Mouse (Mus musculus) induced T-regulatory cell, adult 2 months (primary cell): ENCODE results near the gene Cd2bp2.

Experiments
- DNase-seq: peaks from one replicate; pipeline ENCODE4 v3.0.0-alpha.2; 2012; ENCODE audit warnings: low read depth

Gene Cd2bp2

DNA sequence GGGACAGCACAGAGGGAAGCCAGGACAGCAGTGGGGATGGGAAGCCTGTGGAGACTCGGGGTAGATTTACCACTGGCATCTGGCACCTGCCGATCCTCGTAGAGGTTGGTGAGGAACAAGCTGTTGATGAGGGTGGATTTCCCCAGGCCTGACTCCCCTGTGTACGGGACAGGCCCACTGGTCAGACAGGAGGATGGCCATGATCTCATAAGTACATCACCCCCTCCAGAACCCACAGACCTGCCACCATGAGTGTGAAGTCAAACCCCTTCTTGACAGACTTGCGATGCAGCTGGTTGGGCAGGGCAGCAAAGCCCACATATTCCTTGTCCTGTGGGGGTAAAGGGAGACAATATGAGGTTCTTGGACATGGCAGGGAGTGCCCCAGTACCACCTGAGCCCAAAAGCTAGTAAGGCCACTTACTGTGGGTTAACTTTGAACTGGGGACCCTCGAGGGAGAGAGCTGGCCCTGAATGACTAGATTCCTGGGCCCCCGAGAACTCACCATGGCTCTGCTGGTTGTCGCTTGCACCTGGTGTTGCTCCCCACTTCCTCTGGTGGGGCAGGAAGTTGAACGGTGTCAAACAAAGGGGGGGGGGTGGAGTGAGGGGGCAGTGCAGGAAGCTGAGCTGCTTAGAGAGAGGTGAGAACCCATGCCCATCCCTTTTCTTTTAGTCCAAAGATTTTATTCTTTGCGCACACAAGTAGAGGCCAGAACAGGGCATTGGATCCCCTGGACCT, 22.2 kb upstream of the Cd2bp2 start:
- peak; percentile 86 for DNase-seq

- DNase-seq: no peak
These were observed 21.6 kb upstream of the Cd2bp2 start for GRCm38 (mm10) chr7:127217475-127217874.

GRCm38 (mm10) chr7:127216307-127216706, 20.5 kb upstream of the Cd2bp2 start:
- peak; percentile 45 for DNase-seq

GRCm38 (mm10) chr7:127214981-127215871, 19.4 kb upstream of the Cd2bp2 start:
- peak; percentile 91 for DNase-seq

DNA sequence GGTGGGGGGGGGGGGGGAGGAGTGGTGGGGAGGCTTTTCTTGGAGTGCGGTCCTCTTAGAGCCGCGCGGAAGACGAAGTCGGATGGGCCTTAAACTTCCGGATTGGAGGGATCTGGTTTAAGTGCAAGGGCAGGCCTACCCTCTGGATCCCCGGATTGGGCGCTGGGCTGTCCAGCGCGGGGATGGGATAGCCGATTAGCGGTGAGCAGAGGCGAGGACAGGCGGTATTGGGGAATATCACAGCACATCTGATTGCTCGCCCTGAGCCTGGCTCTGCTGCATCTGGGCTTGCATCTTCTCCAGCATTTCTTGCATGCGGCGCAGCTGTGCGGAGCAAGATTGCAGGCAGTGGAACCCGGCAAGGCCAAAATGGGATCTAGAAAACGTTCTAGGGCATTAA, 18.7 kb upstream of the Cd2bp2 start:
- no peak for DNase-seq

- no peak for DNase-seq
These were observed 18.1 kb upstream of the Cd2bp2 start for GRCm38 (mm10) chr7:127213930-127214329.

GRCm38 (mm10) chr7:127213485-127213884, 17.6 kb upstream of the Cd2bp2 start:
- DNase-seq: peak; percentile 80

DNA sequence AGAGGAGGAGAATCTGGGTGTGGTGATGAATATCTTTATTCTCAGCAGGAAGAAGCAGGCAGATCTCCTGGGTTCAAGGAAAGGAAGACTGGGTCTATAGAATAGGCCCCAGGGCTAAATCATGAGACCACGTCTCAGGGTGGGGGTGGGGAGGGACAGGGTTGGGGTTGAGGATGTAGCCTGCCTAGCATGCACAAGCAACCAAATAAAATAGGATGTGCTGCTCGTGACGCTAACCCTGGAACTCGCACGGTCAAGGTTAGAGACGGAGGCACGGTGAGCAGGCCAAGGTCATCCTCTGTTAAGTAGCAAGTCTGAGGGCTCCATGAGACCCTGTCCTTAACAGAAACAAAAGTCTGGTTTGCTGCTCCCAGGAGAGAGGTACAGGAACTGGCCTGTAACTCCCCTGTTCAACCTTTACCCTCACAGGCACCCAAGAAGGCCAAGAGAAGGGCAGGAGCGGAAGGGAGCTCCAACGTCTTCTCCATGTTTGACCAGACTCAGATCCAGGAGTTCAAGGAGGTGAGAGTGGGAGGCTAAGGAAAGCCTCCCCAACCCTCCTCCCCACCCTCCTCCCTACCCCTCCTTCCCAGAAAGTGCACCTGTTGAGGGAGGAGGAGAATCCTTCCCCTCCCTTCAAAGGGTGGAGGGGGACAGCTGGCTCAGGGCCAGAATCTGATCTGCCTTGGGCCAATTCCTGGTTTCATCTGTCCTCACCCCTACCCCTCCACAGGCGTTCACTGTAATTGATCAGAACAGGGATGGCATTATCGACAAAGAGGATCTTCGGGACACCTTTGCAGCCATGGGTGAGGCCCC, 16.8 kb upstream of the Cd2bp2 start:
- DNase-seq: no peak

DNA sequence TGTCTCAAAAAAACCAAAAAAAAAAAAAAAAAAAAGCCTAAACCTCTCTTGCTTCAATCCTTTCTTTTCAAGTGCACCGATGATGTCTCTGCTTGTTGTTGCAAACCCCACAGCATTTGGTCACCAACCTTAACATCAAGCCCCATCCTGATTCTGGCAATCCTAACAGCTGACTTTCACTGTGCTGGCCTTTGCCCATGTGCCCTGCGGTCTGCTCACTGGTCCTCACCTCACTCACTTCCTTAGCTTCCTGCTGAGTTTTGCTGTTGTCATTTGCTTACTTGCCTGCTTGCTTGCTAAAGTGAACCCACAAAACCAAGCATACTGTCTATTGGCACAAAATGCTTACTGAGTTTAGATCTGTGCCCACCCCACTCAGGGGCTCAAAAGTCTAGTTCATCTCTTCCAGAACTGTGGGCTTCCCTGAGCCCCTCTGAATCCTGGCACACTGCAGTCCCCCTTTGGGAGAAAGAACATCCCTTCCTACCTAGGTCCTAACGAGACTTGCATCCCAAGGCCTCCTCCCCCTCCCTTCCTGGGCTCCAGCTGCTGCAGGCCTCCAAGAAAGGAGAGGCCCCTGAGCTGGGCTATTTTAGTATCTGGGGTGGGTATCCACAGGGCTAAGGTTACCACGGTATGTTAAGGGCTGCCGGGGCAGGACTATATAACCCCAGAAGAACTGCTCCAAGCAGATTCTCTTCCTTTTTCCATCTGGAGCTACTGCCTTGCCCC, 15.3 kb upstream of the Cd2bp2 start:
- peak; percentile 54 for DNase-seq

DNA sequence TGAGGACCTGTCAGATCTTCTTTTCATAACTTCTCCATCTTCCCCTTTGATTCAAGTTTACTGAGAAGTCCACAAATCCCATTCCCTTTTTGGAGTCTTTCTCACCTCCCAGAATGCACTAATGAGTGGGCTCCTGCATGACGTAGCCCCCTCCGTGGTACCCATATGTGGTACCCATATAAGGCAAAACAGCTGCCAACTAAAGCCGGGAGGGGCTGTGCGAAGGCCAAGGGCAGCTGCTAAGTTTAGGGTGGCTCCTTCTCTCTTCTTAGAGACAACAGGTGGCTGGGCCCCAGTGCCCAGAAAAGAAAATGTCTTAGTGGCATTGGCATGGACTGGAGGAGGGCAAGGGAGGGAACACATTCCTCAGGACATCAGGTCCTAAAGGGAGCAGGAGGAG, 14.4 kb upstream of the Cd2bp2 start:
- no peak for DNase-seq

- DNase-seq: peak; percentile 35
These were observed 14.0 kb upstream of the Cd2bp2 start for GRCm38 (mm10) chr7:127209851-127210250.

DNA sequence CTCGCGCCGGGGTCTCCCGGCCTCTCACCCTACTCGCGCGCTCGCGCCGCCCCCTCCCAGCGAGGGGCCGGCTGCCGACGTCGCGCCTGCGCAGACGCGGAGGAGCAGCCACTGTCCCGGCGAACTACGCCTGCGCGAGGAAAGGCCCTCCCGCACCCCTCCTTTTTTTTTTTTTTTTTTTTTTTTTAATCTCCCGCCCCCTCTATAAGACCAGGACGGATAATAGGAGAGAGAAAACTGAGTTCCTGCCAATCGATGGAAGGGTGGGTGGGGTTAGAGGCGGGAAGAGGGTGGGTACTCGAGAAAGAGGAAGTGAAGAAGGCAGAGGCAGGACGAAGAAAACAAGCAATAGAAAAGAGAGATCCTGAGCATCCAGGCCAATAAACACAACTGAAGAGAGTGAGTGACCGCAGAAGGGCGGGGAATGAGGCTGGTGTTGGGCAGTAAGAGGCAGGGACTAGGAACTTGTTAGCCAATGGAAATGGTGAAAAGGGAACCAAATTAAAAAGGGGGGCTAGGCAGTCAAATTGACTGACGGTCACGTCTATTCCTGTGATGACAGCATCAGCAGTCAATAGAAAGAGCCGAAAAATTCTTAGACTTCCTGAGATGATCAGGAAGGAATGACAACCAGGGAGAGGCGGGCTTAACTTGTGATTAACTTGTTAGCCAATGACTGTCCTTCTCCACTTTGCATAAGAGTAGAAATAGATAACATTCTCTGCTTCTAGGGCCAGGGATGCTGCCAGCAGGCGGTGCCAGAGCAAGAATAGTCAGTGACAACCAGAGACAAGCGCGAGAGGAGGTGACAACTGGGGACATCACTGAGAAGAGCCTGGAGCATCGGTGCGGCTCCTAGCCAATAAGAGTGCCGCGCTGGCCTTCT, 12.9 kb upstream of the Cd2bp2 start, which contains the start of gene Mylpf:
Mylpf (plus strand) TSS at position 338 of the 886 bp plus-strand sequence.
- DNase-seq: peak; percentile 99

DNA sequence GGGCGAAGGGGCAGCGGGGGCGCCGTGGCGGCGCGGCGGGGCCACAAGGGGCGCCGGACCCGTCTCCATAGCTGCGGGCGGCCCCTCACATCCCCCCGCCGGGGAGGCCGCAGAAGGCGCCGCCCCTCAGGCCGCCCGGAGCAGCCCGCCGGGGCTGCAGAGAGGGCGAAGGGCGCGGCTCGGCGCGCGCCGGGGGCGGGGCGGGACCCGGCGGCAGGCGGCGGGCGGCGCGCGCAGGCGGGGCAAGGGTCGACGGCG, 12.4 kb upstream of the Cd2bp2 start, which contains the start of gene Tbc1d10b:
Tbc1d10b (minus strand) TSS at position 174 of the 258 bp plus-strand sequence.
- DNase-seq: no peak

GRCm38 (mm10) chr7:127207374-127208294, 11.8 kb upstream of the Cd2bp2 start:
- DNase-seq: peak; percentile 43

DNA sequence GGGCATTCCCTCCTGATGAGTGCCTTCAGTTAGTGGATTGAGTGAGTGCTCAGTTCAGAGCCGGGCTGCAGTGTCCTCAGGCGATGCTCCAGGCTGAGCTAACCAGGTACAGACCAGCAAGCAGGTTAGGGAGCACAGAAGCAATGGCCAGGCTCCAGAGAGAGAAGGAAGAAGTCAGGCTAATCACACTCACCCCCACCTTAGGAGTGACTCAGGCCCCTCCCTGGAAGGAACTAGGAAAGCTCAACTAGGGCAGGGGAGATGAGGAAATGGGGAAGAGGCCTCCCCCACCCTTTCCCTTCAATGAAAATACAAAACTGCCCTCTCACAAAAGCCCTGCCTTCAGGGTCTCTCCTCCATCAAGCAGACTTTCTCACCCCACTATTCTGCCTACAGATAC, 10.8 kb upstream of the Cd2bp2 start:
- DNase-seq: no peak

- no peak for DNase-seq
These were observed 634 bp upstream of the Cd2bp2 start for GRCm38 (mm10) chr7:127196484-127196883.

DNA sequence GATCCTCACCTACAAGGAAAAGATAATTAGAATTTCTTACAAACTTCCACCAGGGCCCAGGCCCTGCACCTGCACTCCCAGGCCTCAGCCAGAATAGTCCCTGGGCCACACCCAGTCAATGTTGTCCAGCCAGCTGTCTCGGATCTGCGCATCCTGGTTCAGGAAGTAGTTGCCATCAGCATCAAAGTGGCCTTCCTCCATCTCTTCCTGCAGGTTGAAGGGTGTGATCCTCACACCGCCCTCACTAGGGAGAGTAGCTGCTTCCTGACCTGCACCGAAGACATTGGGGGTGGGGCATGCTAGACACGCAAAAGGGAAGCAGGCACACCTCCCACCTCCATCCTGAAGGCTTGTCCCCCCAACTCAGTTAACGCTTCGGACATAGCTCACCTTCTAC, 1.2 kb downstream of the Cd2bp2 start:
- peak; percentile 52 for DNase-seq

GRCm38 (mm10) chr7:127194011-127194632, 1.7 kb downstream of the Cd2bp2 start:
- no peak for DNase-seq

DNA sequence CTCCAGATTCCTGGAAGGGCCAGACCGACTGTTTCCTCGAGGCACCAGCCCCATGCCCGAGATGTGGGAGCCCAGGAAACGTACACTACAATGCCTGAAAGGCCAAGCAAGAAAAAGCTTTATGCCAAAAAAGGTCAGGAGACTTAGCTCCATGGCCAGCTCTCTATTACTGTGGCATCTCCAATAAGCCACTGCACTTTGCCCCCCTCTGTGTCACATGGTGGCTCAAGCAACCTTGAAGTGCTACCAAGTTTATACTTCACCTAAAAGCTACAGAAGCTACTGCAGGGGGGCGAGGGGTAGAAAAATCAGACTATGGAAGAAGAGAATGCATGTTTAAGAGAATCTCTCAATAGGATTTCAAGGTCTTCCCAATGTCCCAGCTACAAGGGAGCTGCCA, 2.9 kb downstream of the Cd2bp2 start:
- no peak for DNase-seq
